Comparison of ENCODE assay signal across 23 mouse cellular contexts in the genomic region with DNA sequence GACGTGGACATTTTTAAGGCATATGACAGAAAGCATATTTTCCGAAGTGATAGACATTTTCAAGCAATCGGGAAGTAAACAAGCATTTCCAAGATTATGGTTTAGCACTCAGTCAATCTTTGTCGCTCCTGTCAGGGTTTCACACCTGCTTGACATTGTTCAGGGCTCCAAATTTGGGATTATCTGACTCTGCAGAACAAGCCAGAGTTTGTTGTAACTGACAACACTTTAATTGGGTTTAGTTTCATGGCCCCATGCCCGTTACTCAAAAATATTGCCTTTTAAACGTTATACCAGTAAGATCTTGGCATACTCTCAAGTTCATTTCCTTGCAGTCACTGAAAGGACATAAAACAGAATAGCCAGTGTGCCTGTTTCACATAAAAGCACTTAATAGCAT.
DNase-seq lines count a peak whose midpoint lies in the region; ATAC-seq and TF ChIP-seq lines count a peak whose summit lies in the region.
"Had no signal": no experiment of that assay in that cellular context is flagged by ENCODE, and none has a peak within 500 bp of the region (broad histone marks: within the 10 kb centered on the region; RNA-seq: fewer than 3 reads in every experiment).

No protein-coding gene starts in this region.

- H3K27me3 ChIP-seq in forebrain, embryonic 13.5 days: no peaks in the 10 kb centered on the region
- no peaks in the 10 kb centered on the region for H3K27me3 ChIP-seq in forebrain, embryonic 12.5 days
- no peaks in the 10 kb centered on the region for H3K27me3 ChIP-seq in hindbrain, postnatal 0 days (ENCODE audit: insufficient read depth, low read length)
- H3K27me3 ChIP-seq in hindbrain, embryonic 14.5 days (ENCODE audit: control insufficient read depth, insufficient read depth, low read length): no peaks in the 10 kb centered on the region
- H3K27me3 ChIP-seq in limb, embryonic 13.5 days: no peaks in the 10 kb centered on the region
- H3K27me3 ChIP-seq in limb, embryonic 10.5 days (ENCODE audit: low read depth, poor library complexity, severe bottlenecking): no peaks in the 10 kb centered on the region
- H3K27me3 ChIP-seq in limb, embryonic 14.5 days (ENCODE audit: control insufficient read depth, insufficient read depth, low read length): no peaks in the 10 kb centered on the region
- H3K27me3 ChIP-seq: embryonic facial prominence, embryonic 15.5 days; heart, embryonic 15.5 days; hindbrain, embryonic 13.5 days; Patski had no signal

- no peak for TF ChIP-seq POLR2A in limb, embryonic 14.5 days (IDR thresholded peaks at IDR 0.05; ENCODE audit: borderline replicate concordance, extremely low read depth, insufficient read depth, insufficient read length)

- H3K27ac ChIP-seq in forebrain, embryonic 13.5 days: no peak overlapping the region
- no peak overlapping the region for H3K27ac ChIP-seq in forebrain, embryonic 12.5 days
- H3K27ac ChIP-seq in hindbrain, postnatal 0 days: no peak overlapping the region
- H3K27ac ChIP-seq in hindbrain, embryonic 14.5 days: no peak overlapping the region
- no peak overlapping the region for H3K27ac ChIP-seq in limb, embryonic 13.5 days
- no peak overlapping the region for H3K27ac ChIP-seq in limb, embryonic 10.5 days
- H3K27ac ChIP-seq in limb, embryonic 14.5 days (replicated peaks; ENCODE audit: low read depth, low read length): no peak overlapping the region
- H3K27ac ChIP-seq: embryonic facial prominence, embryonic 15.5 days; heart, embryonic 15.5 days; hindbrain, embryonic 13.5 days had no signal

- peak; percentile 2 for DNase-seq in hindbrain, postnatal 0 days (ENCODE audit: low spot score)
- no peak for DNase-seq in hindbrain, embryonic 14.5 days (ENCODE audit: low spot score)
- DNase-seq in limb, embryonic 10.5 days (ENCODE audit: low spot score): no peak
- peak; percentile 76 for DNase-seq in limb, embryonic 14.5 days (ENCODE audit: low spot score)
- DNase-seq in thymus, postnatal 36 days: no peak
- DNase-seq: adrenal gland, postnatal 14 days; cerebellum, adult 18-20 months; cerebellum, adult 9-11 months; cerebellum, postnatal 36 days; gastrocnemius, postnatal 36 days; heart, adult 11 months; heart, postnatal 14 days had no signal

- 70% methylated on average over 6 of the region's 6 CpGs for WGBS in forebrain, embryonic 13.5 days
- WGBS in forebrain, embryonic 12.5 days: 74% methylated on average over 6 of the region's 6 CpGs
- WGBS in hindbrain, postnatal 0 days: 53% methylated on average over 6 of the region's 6 CpGs
- WGBS in hindbrain, embryonic 14.5 days: 76% methylated on average over 6 of the region's 6 CpGs
- 38% methylated on average over 6 of the region's 6 CpGs for WGBS in limb, embryonic 13.5 days
- 64% methylated on average over 6 of the region's 6 CpGs for WGBS in limb, embryonic 10.5 days
- WGBS in limb, embryonic 14.5 days: 33% methylated on average over 6 of the region's 6 CpGs

- no peak overlapping the region for H3K4me3 ChIP-seq in forebrain, embryonic 13.5 days
- no peak overlapping the region for H3K4me3 ChIP-seq in forebrain, embryonic 12.5 days (replicated peaks)
- no peak overlapping the region for H3K4me3 ChIP-seq in hindbrain, postnatal 0 days (ENCODE audit: low read length)
- H3K4me3 ChIP-seq in hindbrain, embryonic 14.5 days (replicated peaks; ENCODE audit: low read length): no peak overlapping the region
- H3K4me3 ChIP-seq in limb, embryonic 13.5 days: no peak overlapping the region
- H3K4me3 ChIP-seq in limb, embryonic 10.5 days: no peak overlapping the region
- no peak overlapping the region for H3K4me3 ChIP-seq in limb, embryonic 14.5 days (replicated peaks; ENCODE audit: low read length)
- H3K4me3 ChIP-seq: embryonic facial prominence, embryonic 15.5 days; erythroblast, embryonic 14.5 days; heart, embryonic 15.5 days; hindbrain, embryonic 13.5 days had no signal

- ATAC-seq in forebrain, embryonic 13.5 days: peak; percentile 13; the same call in 1 of the 2 replicates
- no peak for ATAC-seq in forebrain, embryonic 12.5 days (ENCODE audit: low FRiP score)
- no peak for ATAC-seq in hindbrain, postnatal 0 days
- ATAC-seq in hindbrain, embryonic 14.5 days (ENCODE audit: low FRiP score): no peak
- ATAC-seq in limb, embryonic 13.5 days (ENCODE audit: low FRiP score, low read depth): peak; percentile 54; the same call in 1 of the 2 replicates
- ATAC-seq in limb, embryonic 14.5 days (ENCODE audit: low FRiP score, low read depth): no peak
- ATAC-seq: activated CD4-positive, CD25-positive, alpha-beta regulatory T cell, adult 4 months; intestine, embryonic 16.5 days; Patski had no signal

- H3K9me3 ChIP-seq in forebrain, embryonic 13.5 days (replicated peaks): no peaks in the 10 kb centered on the region
- no peaks in the 10 kb centered on the region for H3K9me3 ChIP-seq in forebrain, embryonic 12.5 days
- H3K9me3 ChIP-seq in hindbrain, postnatal 0 days (ENCODE audit: low read length): no peaks in the 10 kb centered on the region
- no peaks in the 10 kb centered on the region for H3K9me3 ChIP-seq in hindbrain, embryonic 14.5 days (ENCODE audit: control insufficient read depth, low read length)
- H3K9me3 ChIP-seq in limb, embryonic 13.5 days: no peaks in the 10 kb centered on the region
- H3K9me3 ChIP-seq in limb, embryonic 10.5 days (replicated peaks): no peaks in the 10 kb centered on the region
- no peaks in the 10 kb centered on the region for H3K9me3 ChIP-seq in limb, embryonic 14.5 days (ENCODE audit: control insufficient read depth, low read length)
- H3K9me3 ChIP-seq: embryonic facial prominence, embryonic 15.5 days; heart, embryonic 15.5 days; hindbrain, embryonic 13.5 days had no signal

- no peak overlapping the region for H3K4me2 ChIP-seq in forebrain, embryonic 13.5 days
- H3K4me2 ChIP-seq in forebrain, embryonic 12.5 days: no peak overlapping the region
- no peak overlapping the region for H3K4me2 ChIP-seq in hindbrain, postnatal 0 days (ENCODE audit: low read depth, low read length)
- H3K4me2 ChIP-seq in hindbrain, embryonic 14.5 days (replicated peaks): no peak overlapping the region
- H3K4me2 ChIP-seq in limb, embryonic 13.5 days (replicated peaks): no peak overlapping the region
- no peak overlapping the region for H3K4me2 ChIP-seq in limb, embryonic 14.5 days (replicated peaks; ENCODE audit: low read depth, low read length, severe bottlenecking)
- H3K4me2 ChIP-seq: embryonic facial prominence, embryonic 15.5 days; heart, embryonic 11.5 days; heart, embryonic 15.5 days; hindbrain, embryonic 13.5 days had no signal

- TF ChIP-seq CTCF in hindbrain, postnatal 0 days (IDR thresholded peaks at IDR 0.05; ENCODE audit: low read depth): no peak

- H3K4me1 ChIP-seq in forebrain, embryonic 13.5 days: no peaks in the 10 kb centered on the region
- no peaks in the 10 kb centered on the region for H3K4me1 ChIP-seq in forebrain, embryonic 12.5 days
- H3K4me1 ChIP-seq in hindbrain, postnatal 0 days (ENCODE audit: insufficient read depth, low read length): no peaks in the 10 kb centered on the region
- no peaks in the 10 kb centered on the region for H3K4me1 ChIP-seq in hindbrain, embryonic 14.5 days (replicated peaks; ENCODE audit: control insufficient read depth, insufficient read depth, low read length)
- peaks cover 4% of the 10 kb centered on the region; the same call in 1 of the 2 replicates for H3K4me1 ChIP-seq in limb, embryonic 13.5 days
- no peaks in the 10 kb centered on the region; the same call in 1 of the 2 replicates for H3K4me1 ChIP-seq in limb, embryonic 10.5 days
- H3K4me1 ChIP-seq in limb, embryonic 14.5 days (ENCODE audit: control insufficient read depth, insufficient read depth, low read length): no peaks in the 10 kb centered on the region
- H3K4me1 ChIP-seq: embryonic facial prominence, embryonic 15.5 days; heart, embryonic 15.5 days; hindbrain, embryonic 13.5 days had no signal

- no peaks in the 10 kb centered on the region for H3K36me3 ChIP-seq in forebrain, embryonic 13.5 days (ENCODE audit: poor library complexity, severe bottlenecking)
- H3K36me3 ChIP-seq in forebrain, embryonic 12.5 days (replicated peaks): no peaks in the 10 kb centered on the region
- no peaks in the 10 kb centered on the region for H3K36me3 ChIP-seq in hindbrain, postnatal 0 days (ENCODE audit: insufficient read depth, low read length)
- no peaks in the 10 kb centered on the region for H3K36me3 ChIP-seq in hindbrain, embryonic 14.5 days (replicated peaks; ENCODE audit: control insufficient read depth, insufficient read depth)
- no peaks in the 10 kb centered on the region for H3K36me3 ChIP-seq in limb, embryonic 13.5 days
- H3K36me3 ChIP-seq in limb, embryonic 10.5 days: no peaks in the 10 kb centered on the region
- no peaks in the 10 kb centered on the region for H3K36me3 ChIP-seq in limb, embryonic 14.5 days (ENCODE audit: control insufficient read depth, insufficient read depth, low read length)
- H3K36me3 ChIP-seq: embryonic facial prominence, embryonic 15.5 days; heart, embryonic 15.5 days; hindbrain, embryonic 13.5 days had no signal

- no peak overlapping the region for H3K9ac ChIP-seq in forebrain, embryonic 13.5 days
- no peak overlapping the region for H3K9ac ChIP-seq in forebrain, embryonic 12.5 days
- no peak overlapping the region for H3K9ac ChIP-seq in hindbrain, postnatal 0 days (replicated peaks; ENCODE audit: low read length)
- H3K9ac ChIP-seq in hindbrain, embryonic 14.5 days: no peak overlapping the region
- H3K9ac ChIP-seq in limb, embryonic 13.5 days: no peak overlapping the region
- no peak overlapping the region for H3K9ac ChIP-seq in limb, embryonic 14.5 days (ENCODE audit: low read depth, low read length, severe bottlenecking)
- H3K9ac ChIP-seq: embryonic facial prominence, embryonic 15.5 days; heart, embryonic 15.5 days; hindbrain, embryonic 13.5 days had no signal

Comparison
In these comparisons a context has a peak if more than half of its experiments do, and no peak if none do; other contexts are left out.
1. ATAC-seq: peak in forebrain, embryonic 13.5 days (single experiment) and limb, embryonic 13.5 days (single experiment); none in forebrain, embryonic 12.5 days (single experiment), hindbrain, postnatal 0 days (single experiment), hindbrain, embryonic 14.5 days (single experiment) and limb, embryonic 14.5 days (single experiment).
2. DNase-seq: peak in hindbrain, postnatal 0 days (single experiment) and limb, embryonic 14.5 days (single experiment); none in hindbrain, embryonic 14.5 days (single experiment), limb, embryonic 10.5 days (single experiment) and thymus, postnatal 36 days (0 of 2).